Comparison of ENCODE assay signal across 10 mouse cellular contexts in genomic region chr11:98766346-98766745, GRCm38 (mm10). TPM values are rescaled to one million over a fixed set of nuclear protein-coding genes. Genes with fewer than 3 reads are reported as not detected.
A peak's percentile ranks its signal among the peaks of the same experiment; 100 is the strongest.
DNase-seq lines count a peak whose midpoint lies in the region; ATAC-seq and TF ChIP-seq lines count a peak whose summit lies in the region.
"Had no signal": no experiment of that assay in that cellular context is flagged by ENCODE, and none has a peak within 500 bp of the region (broad histone marks: within the 10 kb centered on the region; RNA-seq: fewer than 3 reads in every experiment).

No protein-coding gene starts in this region.

- TF ChIP-seq POLR2A in lung, adult 2 months (IDR thresholded peaks at IDR 0.05; ENCODE audit: borderline replicate concordance, extremely low read depth, low read depth, low read length), result no peak

- no peak for ATAC-seq in lung, embryonic 14.5 days (ENCODE audit: insufficient read depth)
- peak; percentile 2; the same call in 1 of the 2 replicates for ATAC-seq in hindbrain, embryonic 12.5 days (ENCODE audit: low FRiP score)
- no peak for ATAC-seq in neural tube, embryonic 15.5 days (ENCODE audit: low FRiP score)
- no peak for ATAC-seq in erythroid progenitor cell, adult 5-6 weeks (replicated peaks; ENCODE audit: low FRiP score, poor library complexity, severe bottlenecking)

- peaks cover 60% of the 10 kb centered on the region for H3K36me3 ChIP-seq in lung, embryonic 14.5 days (ENCODE audit: insufficient read depth)
- H3K36me3 ChIP-seq in hindbrain, embryonic 12.5 days, result peaks cover 64% of the 10 kb centered on the region
- H3K36me3 ChIP-seq in neural tube, embryonic 15.5 days, result peaks cover 64% of the 10 kb centered on the region

- H3K27ac ChIP-seq in lung, embryonic 14.5 days (ENCODE audit: low read depth), result 0 out of 2 replicates have a peak overlapping the region, but pooled peaks have one; percentile 75
- peak overlapping the region; percentile 86 for H3K27ac ChIP-seq in hindbrain, embryonic 12.5 days
- H3K27ac ChIP-seq in neural tube, embryonic 15.5 days (replicated peaks), result peak overlapping the region; percentile 60; the same call in 1 of the 2 replicates
- H3K27ac ChIP-seq: limb, embryonic 12.5 days had no signal

- H3K4me3 ChIP-seq in lung, embryonic 14.5 days (ENCODE audit: low read depth, low read length), result no peak overlapping the region
- no peak overlapping the region for H3K4me3 ChIP-seq in lung, adult 2 months (replicated peaks; ENCODE audit: extremely low read depth, low read depth, low read length)
- H3K4me3 ChIP-seq in hindbrain, embryonic 12.5 days, result no peak overlapping the region
- no peak overlapping the region for H3K4me3 ChIP-seq in neural tube, embryonic 15.5 days (replicated peaks)
- H3K4me3 ChIP-seq: kidney, embryonic 15.5 days; limb, embryonic 12.5 days had no signal

- H3K4me1 ChIP-seq in lung, embryonic 14.5 days (ENCODE audit: insufficient read depth), result peaks cover 37% of the 10 kb centered on the region
- peaks cover 37% of the 10 kb centered on the region for H3K4me1 ChIP-seq in lung, adult 2 months (ENCODE audit: control insufficient read depth, insufficient read depth, low read length)
- peaks cover 44% of the 10 kb centered on the region for H3K4me1 ChIP-seq in hindbrain, embryonic 12.5 days
- peaks cover 41% of the 10 kb centered on the region for H3K4me1 ChIP-seq in neural tube, embryonic 15.5 days

- no peak overlapping the region; the same call in 1 of the 2 replicates for H3K4me2 ChIP-seq in lung, embryonic 14.5 days
- H3K4me2 ChIP-seq in hindbrain, embryonic 12.5 days (replicated peaks), result peak overlapping the region; percentile 42; the same call in 1 of the 2 replicates
- no peak overlapping the region for H3K4me2 ChIP-seq in neural tube, embryonic 15.5 days

- WGBS in lung, embryonic 14.5 days, result 35% methylated on average over 2 of the region's 2 CpGs
- WGBS in lung, adult 2 months, result 45% methylated on average over 2 of the region's 2 CpGs
- WGBS in hindbrain, embryonic 12.5 days, result 52% methylated on average over 2 of the region's 2 CpGs
- 19% methylated on average over 2 of the region's 2 CpGs for WGBS in neural tube, embryonic 15.5 days

- peak; percentile 34 to 52 for DNase-seq in cerebellum, postnatal 14 days
- DNase-seq in cerebellum, adult 11 months, result no peak
- DNase-seq in lung, embryonic 14.5 days, result no peak
- no peak for DNase-seq in lung, adult 2 months
- DNase-seq in spleen, adult 12 weeks (ENCODE audit: low spot score), result no peak

- no peak overlapping the region for H3K9ac ChIP-seq in lung, embryonic 14.5 days
- H3K9ac ChIP-seq in hindbrain, embryonic 12.5 days, result peak overlapping the region; percentile 44; the same call in 1 of the 2 replicates
- no peak overlapping the region; the same call in 1 of the 2 replicates for H3K9ac ChIP-seq in neural tube, embryonic 15.5 days (replicated peaks)
- H3K9ac ChIP-seq: kidney, embryonic 15.5 days had no signal

- H3K27me3 ChIP-seq in lung, embryonic 14.5 days (ENCODE audit: insufficient read depth, low read length), result no peaks in the 10 kb centered on the region
- no peaks in the 10 kb centered on the region for H3K27me3 ChIP-seq in hindbrain, embryonic 12.5 days
- no peaks in the 10 kb centered on the region for H3K27me3 ChIP-seq in neural tube, embryonic 15.5 days (replicated peaks)
- H3K27me3 ChIP-seq: kidney, embryonic 15.5 days; limb, embryonic 12.5 days had no signal

- TF ChIP-seq CTCF in lung, embryonic 14.5 days (IDR thresholded peaks at IDR 0.05; ENCODE audit: low read depth), result no peak
- no peak for TF ChIP-seq CTCF in lung, adult 2 months (IDR thresholded peaks at IDR 0.05; ENCODE audit: insufficient read depth, low read length)

- no peaks in the 10 kb centered on the region for H3K9me3 ChIP-seq in lung, embryonic 14.5 days (ENCODE audit: low read depth, low read length)
- H3K9me3 ChIP-seq in hindbrain, embryonic 12.5 days (replicated peaks), result no peaks in the 10 kb centered on the region
- H3K9me3 ChIP-seq in neural tube, embryonic 15.5 days (replicated peaks), result no peaks in the 10 kb centered on the region
- H3K9me3 ChIP-seq: kidney, embryonic 15.5 days; limb, embryonic 12.5 days had no signal

RNA-seq across cellular contexts. Expression of gene Nr1d1, which starts 8.8 kb away (rescaled TPM):
- 1.4 and 1.7 TPM in 2 replicates for polyA plus RNA-seq in lung, embryonic 14.5 days (2014; fragmentation: Nextera tagmentation; extraction: Ambion mirVana)
- polyA plus RNA-seq in lung, adult 2 months (2012; rRNA removed), result 213 and 329 TPM in 2 replicates
- polyA plus RNA-seq in hindbrain, embryonic 12.5 days (2016; fragmentation: Nextera tagmentation; extraction: Ambion mirVana), result 1.2 and 1.3 TPM in 2 replicates
- polyA plus RNA-seq in neural tube, embryonic 15.5 days (2015; fragmentation: Nextera tagmentation; extraction: Ambion mirVana), result 3.8 and 4.0 TPM in 2 replicates
- total RNA-seq in erythroid progenitor cell, adult 5-6 weeks (2015; ENCODE audit: low replicate concordance), result not detected in 2 replicates
- total RNA-seq in erythroid progenitor cell, adult 5-6 weeks (2017; ENCODE audit: low replicate concordance), result not detected in 2 replicates

RNA-seq across cellular contexts. Expression of gene Thra, which starts 25.9 kb away (rescaled TPM):
- polyA plus RNA-seq in lung, embryonic 14.5 days (2014; fragmentation: Nextera tagmentation; extraction: Ambion mirVana), result 46.8 and 47.1 TPM in 2 replicates
- polyA plus RNA-seq in lung, adult 2 months (2012; rRNA removed), result 142 and 159 TPM in 2 replicates
- polyA plus RNA-seq in hindbrain, embryonic 12.5 days (2016; fragmentation: Nextera tagmentation; extraction: Ambion mirVana), result 67.2 and 68.4 TPM in 2 replicates
- polyA plus RNA-seq in neural tube, embryonic 15.5 days (2015; fragmentation: Nextera tagmentation; extraction: Ambion mirVana), result 104 and 125 TPM in 2 replicates
- 8.6 and 13.8 TPM in 2 replicates for total RNA-seq in erythroid progenitor cell, adult 5-6 weeks (2015; ENCODE audit: low replicate concordance)
- 3.3 and 8.0 TPM in 2 replicates for total RNA-seq in erythroid progenitor cell, adult 5-6 weeks (2017; ENCODE audit: low replicate concordance)

RNA-seq across cellular contexts. Expression of gene Msl1, which starts 29.0 kb away (rescaled TPM):
- 16.2 and 16.3 TPM in 2 replicates for polyA plus RNA-seq in lung, embryonic 14.5 days (2014; fragmentation: Nextera tagmentation; extraction: Ambion mirVana)
- polyA plus RNA-seq in lung, adult 2 months (2012; rRNA removed), result 39.0 and 54.3 TPM in 2 replicates
- 38.8 and 40.4 TPM in 2 replicates for polyA plus RNA-seq in hindbrain, embryonic 12.5 days (2016; fragmentation: Nextera tagmentation; extraction: Ambion mirVana)
- polyA plus RNA-seq in neural tube, embryonic 15.5 days (2015; fragmentation: Nextera tagmentation; extraction: Ambion mirVana), result 27.5 and 30.1 TPM in 2 replicates
- total RNA-seq in erythroid progenitor cell, adult 5-6 weeks (2015; ENCODE audit: low replicate concordance), result 43.6 and 44.7 TPM in 2 replicates
- total RNA-seq in erythroid progenitor cell, adult 5-6 weeks (2017; ENCODE audit: low replicate concordance), result 29.5 and 35.5 TPM in 2 replicates

RNA-seq across cellular contexts. Expression of gene Med24, which starts 37.1 kb away (rescaled TPM):
- 53.0 and 53.5 TPM in 2 replicates for polyA plus RNA-seq in lung, embryonic 14.5 days (2014; fragmentation: Nextera tagmentation; extraction: Ambion mirVana)
- 45.0 and 55.1 TPM in 2 replicates for polyA plus RNA-seq in lung, adult 2 months (2012; rRNA removed)
- polyA plus RNA-seq in hindbrain, embryonic 12.5 days (2016; fragmentation: Nextera tagmentation; extraction: Ambion mirVana), result 85.0 and 86.9 TPM in 2 replicates
- polyA plus RNA-seq in neural tube, embryonic 15.5 days (2015; fragmentation: Nextera tagmentation; extraction: Ambion mirVana), result 59.6 and 60.9 TPM in 2 replicates
- total RNA-seq in erythroid progenitor cell, adult 5-6 weeks (2015; ENCODE audit: low replicate concordance), result 30.6 and 57.7 TPM in 2 replicates
- 14.7 and 25.0 TPM in 2 replicates for total RNA-seq in erythroid progenitor cell, adult 5-6 weeks (2017; ENCODE audit: low replicate concordance)

RNA-seq across cellular contexts. Expression of gene Casc3, which starts 38.4 kb away (rescaled TPM):
- 41.0 and 42.8 TPM in 2 replicates for polyA plus RNA-seq in lung, embryonic 14.5 days (2014; fragmentation: Nextera tagmentation; extraction: Ambion mirVana)
- polyA plus RNA-seq in lung, adult 2 months (2012; rRNA removed), result 33.6 and 37.9 TPM in 2 replicates
- polyA plus RNA-seq in hindbrain, embryonic 12.5 days (2016; fragmentation: Nextera tagmentation; extraction: Ambion mirVana), result 62.5 and 66.5 TPM in 2 replicates
- polyA plus RNA-seq in neural tube, embryonic 15.5 days (2015; fragmentation: Nextera tagmentation; extraction: Ambion mirVana), result 44.3 and 46.8 TPM in 2 replicates
- total RNA-seq in erythroid progenitor cell, adult 5-6 weeks (2015; ENCODE audit: low replicate concordance), result 41.8 and 60.4 TPM in 2 replicates
- total RNA-seq in erythroid progenitor cell, adult 5-6 weeks (2017; ENCODE audit: low replicate concordance), result 59.2 and 92.7 TPM in 2 replicates

Comparison
In these comparisons a context has a peak if more than half of its experiments do, and no peak if none do; other contexts are left out.
1. DNase-seq: peak in cerebellum, postnatal 14 days (2 of 2); none in cerebellum, adult 11 months (single experiment), lung, embryonic 14.5 days (single experiment), lung, adult 2 months (single experiment) and spleen, adult 12 weeks (single experiment).
2. RNA of gene Nr1d1, which starts 8.8 kb away (polyA plus RNA-seq): 213 to 329 TPM in lung, adult 2 months; 3.8 to 4.0 TPM in neural tube, embryonic 15.5 days, 1.4 to 1.7 TPM in lung, embryonic 14.5 days and 1.2 to 1.3 TPM in hindbrain, embryonic 12.5 days; every median in the first group is over 10 times any median in the second.
3. Peak in every context shown above with its lines, with median percentiles within 50 percentile points of each other: H3K27ac ChIP-seq.